Comparison of ENCODE assay signal across 21 mouse cellular contexts in genomic region chr12:100022490-100022889, GRCm38 (mm10). TPM values are rescaled to one million over a fixed set of nuclear protein-coding genes. Genes with fewer than 3 reads are reported as not detected.
DNase-seq lines count a peak whose midpoint lies in the region; TF ChIP-seq lines count a peak whose summit lies in the region.
"Had no signal": no experiment of that assay in that cellular context is flagged by ENCODE, and none has a peak within 500 bp of the region (broad histone marks: within the 10 kb centered on the region; RNA-seq: fewer than 3 reads in every experiment).

No protein-coding gene starts in this region.

- TF ChIP-seq CTCF in spleen, adult 2 months (IDR thresholded peaks at IDR 0.05; ENCODE audit: extremely low read depth, insufficient read depth, insufficient read length, insufficient replicate concordance) = no peak

- WGBS in heart, embryonic 10.5 days = 67% methylated on average over 5 of the region's 5 CpGs
- WGBS in spleen, adult 2 months = 17% methylated on average over 5 of the region's 5 CpGs
- 24% methylated on average over 5 of the region's 5 CpGs for WGBS in macrophage (ENCODE audit: missing documents)

- H3K27ac ChIP-seq in heart, embryonic 10.5 days = no peak overlapping the region
- H3K27ac ChIP-seq in spleen, adult 2 months (ENCODE audit: insufficient read depth, low read length) = no peak overlapping the region
- peak overlapping the region; percentile 66 for H3K27ac ChIP-seq in macrophage
- H3K27ac ChIP-seq: embryonic facial prominence, embryonic 12.5 days; hindbrain, embryonic 15.5 days; kidney, postnatal 0 days; liver, embryonic 12.5 days; midbrain, embryonic 15.5 days had no signal

- H3K27me3 ChIP-seq in heart, embryonic 10.5 days (ENCODE audit: insufficient read depth, poor library complexity, severe bottlenecking) = no peaks in the 10 kb centered on the region
- H3K27me3 ChIP-seq in spleen, adult 2 months (ENCODE audit: control insufficient read depth, insufficient read depth, low read length) = no peaks in the 10 kb centered on the region
- H3K27me3 ChIP-seq: embryonic facial prominence, embryonic 12.5 days; hindbrain, embryonic 15.5 days; liver, embryonic 12.5 days; midbrain, embryonic 15.5 days had no signal

- no peaks in the 10 kb centered on the region for H3K4me1 ChIP-seq in heart, embryonic 10.5 days
- H3K4me1 ChIP-seq in spleen, adult 2 months (ENCODE audit: control insufficient read depth, insufficient read depth, insufficient read length) = peaks cover 9% of the 10 kb centered on the region; the same call in 1 of the 2 replicates
- H3K4me1 ChIP-seq: embryonic facial prominence, embryonic 12.5 days; hindbrain, embryonic 15.5 days; liver, embryonic 12.5 days had no signal

- intact Hi-C loops in left cerebral cortex, postnatal 4 days (cut with DNase I) = no loop called here

- peaks cover 82% of the 10 kb centered on the region for H3K79me2 ChIP-seq in macrophage (ENCODE audit: inconsistent target)

- H3K4me3 ChIP-seq in heart, embryonic 10.5 days = no peak overlapping the region
- no peak overlapping the region for H3K4me3 ChIP-seq in spleen, adult 2 months (ENCODE audit: extremely low read depth, insufficient read depth, insufficient read length)
- H3K4me3 ChIP-seq in macrophage (ENCODE audit: inconsistent target) = no peak overlapping the region
- H3K4me3 ChIP-seq: embryonic facial prominence, embryonic 12.5 days; erythroblast, embryonic 14.5 days; hindbrain, embryonic 15.5 days; layer of hippocampus, adult 2 months; liver, embryonic 12.5 days; midbrain, embryonic 15.5 days; myocyte had no signal

- peak; percentile 16 to 47 for DNase-seq in heart, adult 18-20 months
- DNase-seq in heart, embryonic 10.5 days (ENCODE audit: low spot score) = no peak
- peak; percentile 11 to 18 for DNase-seq in spleen, adult 2 months (ENCODE audit: low read depth in 1 of 2, low spot score in 2 of 2)
- DNase-seq in spleen, postnatal 10 days (ENCODE audit: low spot score in 2 of 2) = no peak
- no peak for DNase-seq in kidney, postnatal 14 days
- no peak for DNase-seq in left cerebral cortex, postnatal 4 days
- DNase-seq: cerebellum, adult 9-10 months; gastrocnemius, postnatal 14 days; heart, postnatal 36 days; kidney, adult 11 months; lung, embryonic 14.5 days; right cerebral cortex, postnatal 14 days had no signal

- no peak for TF ChIP-seq POLR2A in spleen, adult 2 months (IDR thresholded peaks at IDR 0.05; ENCODE audit: low read depth, low read length)

- no peaks in the 10 kb centered on the region for H3K36me3 ChIP-seq in heart, embryonic 10.5 days
- H3K36me3 ChIP-seq in spleen, adult 2 months (ENCODE audit: control insufficient read depth, insufficient read depth, low read length) = no peaks in the 10 kb centered on the region
- no peaks in the 10 kb centered on the region for H3K36me3 ChIP-seq in macrophage (ENCODE audit: inconsistent target)
- H3K36me3 ChIP-seq: embryonic facial prominence, embryonic 12.5 days; hindbrain, embryonic 15.5 days; liver, embryonic 12.5 days; midbrain, embryonic 15.5 days had no signal

- H3K9me3 ChIP-seq in heart, embryonic 10.5 days = no peaks in the 10 kb centered on the region
- H3K9me3 ChIP-seq: embryonic facial prominence, embryonic 12.5 days; hindbrain, embryonic 15.5 days; liver, embryonic 12.5 days; midbrain, embryonic 15.5 days had no signal

RNA-seq across cellular contexts. Expression of gene Kcnk13, which starts 58.2 kb away (rescaled TPM):
- under 1 TPM; 0.46 to 0.47 TPM for total RNA-seq in heart, adult 18-20 months (2021)
- polyA plus RNA-seq in heart, embryonic 10.5 days (2016; fragmentation: Nextera tagmentation; extraction: Ambion mirVana) = 0.05 and 0.23 TPM in 2 replicates
- polyA plus RNA-seq in spleen, adult 2 months (2012; rRNA removed) = 2.8 and 3.4 TPM in 2 replicates
- 10 to 100 TPM; 12.0 to 78.2 (median 28.1) TPM for total RNA-seq in macrophage (2018; cell fraction: chromatin; rRNA removed)
- total RNA-seq in macrophage (2018; cell fraction: cytosol; rRNA removed) = 10 to 100 TPM; 14.0 to 35.5 (median 22.2) TPM
- 10 to 100 TPM; 26.0 to 83.7 (median 40.4) TPM for total RNA-seq in macrophage (2018; cell fraction: nucleus; rRNA removed)
- 14.2 to 39.1 TPM (median 20.5 TPM) in 3 replicates for polyA plus RNA-seq in macrophage (2018)
- 1 to 10 TPM; 1.5 to 2.0 TPM for total RNA-seq in left cerebral cortex, postnatal 4 days (2021)
- polyA plus RNA-seq: erythroblast, embryonic 14.5 days had no signal

Comparison
In these comparisons a context has a peak if more than half of its experiments do, and no peak if none do; other contexts are left out.
1. DNase-seq: peak in heart, adult 18-20 months (2 of 2) and spleen, adult 2 months (2 of 2); none in heart, embryonic 10.5 days (single experiment), spleen, postnatal 10 days (0 of 2), kidney, postnatal 14 days (single experiment) and left cerebral cortex, postnatal 4 days (single experiment).